Mouse (Mus musculus): Measurements from ENCODE around the gene Idnk. TPM values are rescaled to one million over a fixed set of nuclear protein-coding genes. Genes with fewer than 3 reads are reported as not detected.

The Idnk gene
- polyA plus RNA-seq, 1 experiment from 2014 or later: 26.0 TPM

DNA sequence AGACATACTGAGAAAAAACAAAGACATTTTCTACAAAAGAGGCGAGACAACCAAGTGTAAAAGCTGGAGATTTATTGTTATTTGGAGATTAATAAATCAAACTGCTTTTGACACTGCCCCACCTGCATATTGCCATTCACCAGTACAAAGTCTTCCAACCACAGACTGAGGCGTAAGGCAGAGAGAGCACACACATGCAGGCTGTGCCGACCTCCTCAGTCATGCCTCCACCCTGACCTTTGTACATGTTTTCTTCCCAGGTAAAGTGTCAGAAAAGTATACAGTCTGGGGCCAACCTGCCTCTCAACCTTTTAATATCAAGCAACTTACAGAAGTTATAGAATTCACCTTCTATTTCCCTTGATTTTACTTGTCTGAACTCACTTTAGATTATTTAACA lies 18.7 kb downstream of the Idnk start:
- no peaks in the 10 kb centered on the region for H3K4me1 ChIP-seq
- no peak overlapping the region for H3K4me3 ChIP-seq
- H3K4me2 ChIP-seq: no peak overlapping the region
- ATAC-seq (ENCODE audit: extremely low read depth, insufficient number of reproducible peaks, low FRiP score, low TSS enrichment): no peak
- no peaks in the 10 kb centered on the region for H3K27me3 ChIP-seq (replicated peaks)
- no peak overlapping the region for H3K27ac ChIP-seq (replicated peaks)
- no peak overlapping the region for H3K9ac ChIP-seq
- WGBS: 82% methylated on average over 3 of the region's 3 CpGs
- peaks cover 90% of the 10 kb centered on the region for H3K36me3 ChIP-seq
- H3K9me3 ChIP-seq: no peaks in the 10 kb centered on the region

DNA sequence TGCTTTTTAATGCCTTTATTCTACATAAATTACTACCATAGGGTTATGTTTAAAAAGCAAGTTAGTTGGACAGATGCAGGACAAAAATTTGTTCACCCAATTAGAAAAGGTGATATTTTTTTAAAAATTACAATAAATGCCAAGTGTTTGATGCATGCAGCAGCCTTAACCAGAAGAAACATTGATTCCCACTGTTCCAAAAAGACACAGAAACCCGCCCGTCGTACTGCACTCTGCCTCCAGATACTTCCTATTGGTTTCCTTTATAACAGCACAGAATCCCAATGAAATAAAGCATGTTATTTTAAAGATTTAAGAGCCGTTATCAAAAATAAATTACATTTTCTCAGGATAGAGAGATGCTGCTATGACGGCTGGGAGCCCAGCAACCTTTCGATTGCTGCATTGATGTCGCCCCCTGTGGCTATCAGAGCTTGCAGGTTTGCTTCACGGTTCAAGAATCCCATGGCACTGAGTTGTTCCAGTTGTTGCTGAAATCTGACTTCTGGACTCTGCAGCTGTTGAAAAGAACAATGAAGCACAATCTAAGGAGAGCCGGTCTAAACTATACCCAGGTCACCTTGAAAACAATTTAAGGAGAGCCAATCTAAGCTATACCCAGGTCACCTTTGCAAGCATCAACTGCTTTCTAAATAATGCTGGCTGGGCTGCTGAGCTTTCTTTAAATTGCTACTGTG lies 20.2 kb downstream of the Idnk start:
- WGBS: 85% methylated on average over 9 of the region's 9 CpGs
- H3K9me3 ChIP-seq: no peaks in the 10 kb centered on the region

DNA sequence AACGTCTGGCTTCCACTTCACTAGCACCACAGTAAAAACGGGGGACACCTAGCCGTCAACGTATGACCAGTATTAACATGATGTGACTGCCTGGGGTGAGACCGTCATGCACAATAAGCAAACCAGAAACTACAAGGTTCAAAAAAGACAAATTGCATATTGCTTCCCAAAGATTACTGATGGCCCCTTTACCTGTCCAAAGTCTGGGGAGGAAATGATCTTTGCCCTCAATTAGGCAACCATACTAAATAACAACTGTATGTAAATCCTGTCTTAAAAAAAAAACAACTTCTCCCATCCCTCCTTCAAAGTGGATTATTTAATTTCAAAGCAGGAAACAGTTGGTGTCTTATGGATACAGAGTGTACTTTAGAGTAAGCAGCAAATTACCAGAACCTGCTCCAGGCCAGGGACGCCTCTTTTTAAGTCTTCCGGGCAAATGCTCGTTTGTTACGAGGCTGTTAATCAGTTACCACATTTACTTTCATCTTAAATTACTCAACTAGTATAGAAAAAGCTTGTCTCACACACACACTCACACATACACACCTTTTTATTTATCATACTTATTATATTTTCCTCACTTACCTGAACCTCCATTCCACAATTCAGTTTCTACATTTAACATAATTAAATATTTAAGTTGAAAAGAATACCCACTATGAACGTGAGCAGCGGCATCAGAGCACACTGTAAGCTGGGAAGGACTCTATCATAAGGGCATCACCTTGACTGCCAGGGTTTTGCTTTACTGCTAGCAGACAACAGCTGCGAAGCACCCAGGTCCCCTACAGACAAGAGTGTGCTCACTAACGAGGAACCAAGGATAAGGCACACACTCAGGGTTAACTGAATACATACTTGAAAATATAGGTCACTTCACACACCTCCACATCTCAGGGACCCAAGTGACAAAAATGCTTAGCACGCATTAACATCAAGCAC lies 24.4 kb downstream of the Idnk start:
- no peaks in the 10 kb centered on the region for H3K4me1 ChIP-seq
- no peaks in the 10 kb centered on the region for H3K9me3 ChIP-seq
- H3K27ac ChIP-seq (replicated peaks): no peak overlapping the region
- H3K4me3 ChIP-seq: no peak overlapping the region
- ATAC-seq (ENCODE audit: extremely low read depth, insufficient number of reproducible peaks, low FRiP score, low TSS enrichment): no peak
- H3K9ac ChIP-seq: no peak overlapping the region
- 90% methylated on average over 14 of the region's 14 CpGs for WGBS
- H3K27me3 ChIP-seq (replicated peaks): no peaks in the 10 kb centered on the region
- H3K36me3 ChIP-seq: peaks cover 84% of the 10 kb centered on the region
- no peak overlapping the region for H3K4me2 ChIP-seq

More for the DNA sequence above, 20.2 kb downstream of the Idnk start:
- Histone ChIP-seq H3K27me3 (replicated peaks) (no peaks in the 10 kb centered on the region), H3K27ac (replicated peaks) (no peak overlapping the region), H3K4me2 (no peak overlapping the region), H3K4me3 (no peak overlapping the region), H3K4me1 (no peaks in the 10 kb centered on the region), H3K9ac (no peak overlapping the region), H3K36me3 (peaks cover 94% of the 10 kb centered on the region)
- no peak for ATAC-seq (ENCODE audit: extremely low read depth, insufficient number of reproducible peaks, low FRiP score, low TSS enrichment)

DNA sequence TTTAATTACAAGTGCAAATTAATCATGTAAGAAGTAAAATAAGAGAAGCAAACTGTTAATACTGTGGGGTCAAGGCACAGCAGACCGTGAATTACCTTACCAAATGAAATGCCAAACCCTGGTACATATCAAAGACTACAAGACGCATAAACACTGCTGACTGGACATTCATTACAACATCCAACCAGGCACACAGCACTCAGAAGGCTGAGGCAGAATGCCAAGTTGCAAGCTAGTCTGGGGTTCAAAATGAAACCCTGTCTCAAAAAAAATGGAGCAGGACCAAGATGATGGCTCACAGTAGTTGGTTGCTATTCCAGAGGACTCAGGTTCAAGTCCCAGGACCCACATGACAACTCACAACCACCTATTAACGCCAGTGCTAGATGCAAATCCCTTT lies 26.7 kb downstream of the Idnk start:
- Histone ChIP-seq H3K27ac (replicated peaks) (no peak overlapping the region), H3K4me2 (no peak overlapping the region), H3K9ac (no peak overlapping the region), H3K27me3 (replicated peaks) (no peaks in the 10 kb centered on the region), H3K9me3 (no peaks in the 10 kb centered on the region), H3K4me3 (no peak overlapping the region), H3K36me3 (peaks cover 82% of the 10 kb centered on the region), H3K4me1 (0 out of 2 replicates have a peak, but pooled peaks cover 2% of the 10 kb centered on the region)
- WGBS: 93% methylated on average over 3 of the region's 3 CpGs
- ATAC-seq (ENCODE audit: extremely low read depth, insufficient number of reproducible peaks, low FRiP score, low TSS enrichment): no peak

DNA sequence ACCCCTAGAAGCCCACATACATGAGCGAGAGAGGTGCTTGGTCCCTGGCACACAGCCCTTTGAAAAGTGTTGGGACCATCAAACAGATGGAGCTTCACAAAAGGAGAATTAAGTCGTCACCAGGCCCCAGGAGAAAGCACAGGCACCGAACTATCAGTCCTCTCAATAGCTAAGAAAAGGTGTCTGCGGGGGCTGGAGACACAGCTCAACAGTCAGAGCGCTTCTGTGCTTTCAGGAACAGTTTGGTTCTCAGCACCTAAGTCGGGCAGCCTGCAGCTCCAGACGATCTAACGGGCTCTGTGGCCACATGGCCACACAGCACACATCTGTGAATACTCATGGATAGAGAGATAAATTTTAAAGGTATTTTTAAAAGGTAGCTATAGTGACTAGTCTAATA lies 28.8 kb downstream of the Idnk start:
- H3K27me3 ChIP-seq (replicated peaks): no peaks in the 10 kb centered on the region
- H3K36me3 ChIP-seq: peaks cover 79% of the 10 kb centered on the region
- H3K4me1 ChIP-seq: 0 out of 2 replicates have a peak, but pooled peaks cover 2% of the 10 kb centered on the region
- no peak for ATAC-seq (ENCODE audit: extremely low read depth, insufficient number of reproducible peaks, low FRiP score, low TSS enrichment)
- no peak overlapping the region for H3K4me3 ChIP-seq
- H3K27ac ChIP-seq (replicated peaks): no peak overlapping the region
- no peaks in the 10 kb centered on the region for H3K9me3 ChIP-seq
- WGBS: 77% methylated on average over 8 of the region's 8 CpGs
- H3K4me2 ChIP-seq: no peak overlapping the region
- H3K9ac ChIP-seq: no peak overlapping the region

DNA sequence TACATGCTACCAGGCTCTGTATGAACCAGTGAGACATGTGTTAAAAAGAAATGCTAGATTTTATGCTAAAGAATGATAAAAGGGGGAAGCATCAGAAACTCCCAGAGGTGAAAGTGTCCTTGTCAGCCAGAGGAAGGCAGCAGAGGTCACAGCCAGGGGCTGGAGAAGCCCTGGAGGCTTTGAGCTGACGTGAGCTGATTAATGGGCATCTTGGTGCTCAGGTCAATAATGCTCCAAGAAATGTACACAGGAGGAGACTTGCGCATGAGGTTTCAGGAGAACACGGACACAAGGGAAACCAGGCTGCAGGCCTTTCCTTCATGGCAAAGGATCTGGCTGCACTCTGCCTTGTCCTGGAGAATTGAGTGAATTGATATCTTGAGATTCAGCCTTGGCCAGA lies 30.3 kb downstream of the Idnk start:
- Histone ChIP-seq H3K9me3 (no peaks in the 10 kb centered on the region), H3K4me1 (0 out of 2 replicates have a peak, but pooled peaks cover 2% of the 10 kb centered on the region), H3K27ac (replicated peaks) (no peak overlapping the region), H3K27me3 (replicated peaks) (no peaks in the 10 kb centered on the region), H3K4me2 (no peak overlapping the region), H3K4me3 (no peak overlapping the region), H3K9ac (no peak overlapping the region), H3K36me3 (peaks cover 81% of the 10 kb centered on the region)
- no peak for ATAC-seq (ENCODE audit: extremely low read depth, insufficient number of reproducible peaks, low FRiP score, low TSS enrichment)
- WGBS: 91% methylated on average over 3 of the region's 3 CpGs

DNA sequence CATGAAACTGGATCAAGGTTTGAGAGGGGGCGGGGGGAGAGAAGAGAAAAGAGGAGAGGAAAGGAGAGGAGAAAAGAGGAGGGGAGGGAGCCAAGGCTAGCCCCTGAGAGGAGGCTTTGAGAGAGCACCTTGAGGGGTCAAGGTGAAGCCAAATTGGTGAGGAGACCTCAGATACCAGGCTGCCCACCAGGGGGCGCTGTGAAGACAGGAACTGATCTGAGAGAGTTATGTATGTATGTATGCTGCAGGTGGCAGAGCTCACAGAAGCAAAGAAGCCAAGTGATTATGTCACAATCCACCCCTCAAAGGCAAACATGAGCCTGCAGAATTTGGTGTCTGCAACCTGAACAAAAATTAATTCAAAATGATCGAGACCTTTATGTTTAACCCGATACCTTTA lies 31.0 kb downstream of the Idnk start:
- no peak overlapping the region for H3K27ac ChIP-seq (replicated peaks)
- H3K4me2 ChIP-seq: no peak overlapping the region
- no peaks in the 10 kb centered on the region for H3K9me3 ChIP-seq
- H3K27me3 ChIP-seq (replicated peaks): no peaks in the 10 kb centered on the region
- H3K4me3 ChIP-seq: no peak overlapping the region
- H3K36me3 ChIP-seq: peaks cover 81% of the 10 kb centered on the region
- no peak for ATAC-seq (ENCODE audit: extremely low read depth, insufficient number of reproducible peaks, low FRiP score, low TSS enrichment)
- 0 out of 2 replicates have a peak, but pooled peaks cover 2% of the 10 kb centered on the region for H3K4me1 ChIP-seq
- WGBS: 55% methylated on average over 4 of the region's 4 CpGs
- no peak overlapping the region for H3K9ac ChIP-seq

DNA sequence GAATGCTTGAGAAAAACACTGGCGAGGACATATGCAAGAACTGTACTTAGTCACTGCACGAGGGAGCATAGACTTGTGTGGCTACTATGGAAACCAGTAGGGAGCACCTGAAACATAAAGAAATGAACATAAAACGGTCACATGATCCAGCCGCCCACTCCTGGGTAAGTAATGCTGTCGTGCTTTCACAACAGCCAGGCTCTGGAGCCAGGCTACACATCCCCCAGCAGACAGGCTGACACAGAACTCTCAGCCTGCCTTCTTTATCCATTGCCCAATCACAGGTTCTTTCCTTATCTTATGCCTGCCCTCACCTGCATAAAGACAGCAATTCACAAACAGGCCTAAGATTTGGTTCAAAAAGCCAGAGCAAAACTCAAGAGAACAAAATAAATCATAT lies 32.0 kb downstream of the Idnk start:
- Histone ChIP-seq H3K36me3 (peaks cover 81% of the 10 kb centered on the region), H3K4me2 (no peak overlapping the region), H3K9me3 (no peaks in the 10 kb centered on the region), H3K27me3 (replicated peaks) (no peaks in the 10 kb centered on the region), H3K4me1 (0 out of 2 replicates have a peak, but pooled peaks cover 2% of the 10 kb centered on the region), H3K9ac (no peak overlapping the region), H3K27ac (replicated peaks) (no peak overlapping the region), H3K4me3 (no peak overlapping the region)
- no peak for ATAC-seq (ENCODE audit: extremely low read depth, insufficient number of reproducible peaks, low FRiP score, low TSS enrichment)
- 82% methylated on average over 5 of the region's 5 CpGs for WGBS

DNA sequence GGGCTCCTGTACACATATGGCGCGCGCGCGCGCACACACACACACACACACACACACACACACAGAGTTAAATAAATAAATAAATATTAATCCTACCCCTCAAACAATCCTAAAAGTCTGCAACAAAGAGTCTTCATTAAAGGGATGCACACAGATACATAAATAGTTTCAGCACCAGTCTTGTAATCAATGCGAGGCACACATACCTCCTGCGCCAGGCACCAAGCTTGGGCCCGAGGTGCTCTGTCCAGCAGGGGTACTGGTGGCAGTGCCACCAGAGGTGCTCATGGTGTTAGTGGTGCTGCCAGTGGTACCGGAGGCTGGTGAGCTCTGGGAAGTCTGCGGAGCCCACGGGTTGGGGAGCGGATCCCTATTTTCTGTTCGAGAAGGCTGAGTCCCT lies 34.1 kb downstream of the Idnk start:
- 98% methylated on average over 14 of the region's 14 CpGs for WGBS

DNA sequence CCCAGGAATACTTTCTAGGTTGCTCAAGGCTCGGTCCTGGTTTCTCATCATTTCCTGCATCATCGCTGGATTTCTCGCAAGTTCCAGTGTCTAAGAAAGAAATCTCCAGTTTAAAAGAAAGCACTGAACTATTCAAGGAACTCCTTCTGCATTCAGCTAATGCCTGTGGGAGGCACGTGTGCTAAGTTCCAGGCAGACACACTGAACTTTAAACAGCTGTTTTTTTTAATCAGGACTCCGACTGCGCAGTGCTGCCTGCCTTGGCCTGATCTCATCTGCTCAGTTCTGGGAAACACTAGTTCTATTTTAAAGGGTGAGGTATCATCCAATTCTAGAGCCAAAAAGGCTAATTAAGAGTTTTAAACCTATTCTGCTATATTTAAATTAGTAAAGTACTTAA lies 34.7 kb downstream of the Idnk start:
- H3K36me3 ChIP-seq: peaks cover 85% of the 10 kb centered on the region
- whole genome bisulfite sequencing: 88% methylated on average over 6 of the region's 6 CpGs

More for the DNA sequence above, 34.1 kb downstream of the Idnk start:
- Histone ChIP-seq H3K4me1 (0 out of 2 replicates have a peak, but pooled peaks cover 2% of the 10 kb centered on the region), H3K9ac (no peak overlapping the region), H3K27me3 (replicated peaks) (no peaks in the 10 kb centered on the region), H3K4me3 (no peak overlapping the region), H3K36me3 (peaks cover 84% of the 10 kb centered on the region), H3K9me3 (no peaks in the 10 kb centered on the region), H3K4me2 (no peak overlapping the region), H3K27ac (replicated peaks) (no peak overlapping the region)
- ATAC-seq (ENCODE audit: extremely low read depth, insufficient number of reproducible peaks, low FRiP score, low TSS enrichment): no peak

DNA sequence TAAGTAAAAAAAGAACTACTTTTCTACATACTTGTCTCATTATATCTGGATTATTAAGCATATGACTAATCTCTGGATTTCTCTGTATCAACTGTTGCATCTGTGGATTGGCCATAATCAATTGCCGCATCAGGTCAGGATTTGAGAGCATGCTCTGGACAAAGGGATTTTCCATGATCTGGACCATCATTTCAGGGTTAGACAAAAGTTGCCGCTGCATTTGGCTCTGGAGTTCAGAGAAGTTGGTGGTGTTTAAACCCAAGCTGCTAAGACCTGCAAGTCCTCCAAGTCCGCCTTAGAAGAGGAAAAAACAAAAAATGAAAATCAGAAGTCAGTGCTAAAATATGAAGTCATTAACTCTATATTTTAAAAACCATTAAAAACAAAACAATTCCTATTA lies 35.8 kb downstream of the Idnk start:
- Histone ChIP-seq H3K9me3 (no peaks in the 10 kb centered on the region), H3K27ac (replicated peaks) (no peak overlapping the region), H3K27me3 (replicated peaks) (no peaks in the 10 kb centered on the region), H3K4me2 (no peak overlapping the region), H3K36me3 (peaks cover 85% of the 10 kb centered on the region), H3K4me3 (no peak overlapping the region), H3K4me1 (peaks cover 9% of the 10 kb centered on the region), H3K9ac (no peak overlapping the region)
- WGBS: 93% methylated on average over 3 of the region's 3 CpGs
- ATAC-seq (ENCODE audit: extremely low read depth, insufficient number of reproducible peaks, low FRiP score, low TSS enrichment): no peak

More for the DNA sequence above, 34.7 kb downstream of the Idnk start:
- Histone ChIP-seq H3K4me3 (no peak overlapping the region), H3K4me1 (peaks cover 4% of the 10 kb centered on the region; the same call in 1 of the 2 replicates), H3K4me2 (no peak overlapping the region), H3K27me3 (replicated peaks) (no peaks in the 10 kb centered on the region), H3K27ac (replicated peaks) (no peak overlapping the region), H3K9ac (no peak overlapping the region), H3K9me3 (no peaks in the 10 kb centered on the region)
- ATAC-seq (ENCODE audit: extremely low read depth, insufficient number of reproducible peaks, low FRiP score, low TSS enrichment): no peak
